ENCODE assay signal across 8 mouse cellular contexts in the genomic region with DNA sequence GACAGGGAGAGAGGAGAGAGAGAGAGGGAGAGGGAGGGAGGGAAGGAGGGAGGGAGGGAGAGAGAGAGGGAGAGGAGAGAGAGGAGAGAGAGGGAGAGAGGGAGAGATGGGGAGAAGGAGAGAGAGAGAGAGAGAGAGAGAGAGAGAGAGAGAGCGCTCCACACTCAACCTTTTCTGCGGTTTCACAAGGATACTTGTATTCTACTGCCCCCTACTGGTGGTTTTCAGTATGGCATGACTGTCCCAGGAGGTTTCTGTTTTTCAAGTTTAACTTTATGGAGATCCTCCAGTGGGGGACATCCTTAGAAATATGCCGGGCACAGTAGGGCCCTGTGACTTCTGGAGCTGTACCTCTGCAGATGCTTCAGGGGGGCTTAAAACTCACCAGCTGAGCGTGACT. TPM values are rescaled to one million over a fixed set of nuclear protein-coding genes. Genes with fewer than 3 reads are reported as not detected.
DNase-seq lines count a peak whose midpoint lies in the region; ATAC-seq and TF ChIP-seq lines count a peak whose summit lies in the region.

No protein-coding gene starts in this region.

- H3K36me3 ChIP-seq in neural tube, embryonic 15.5 days, result no peaks in the 10 kb centered on the region
- H3K36me3 ChIP-seq in lung, postnatal 0 days (ENCODE audit: insufficient read depth, low read length), result no peaks in the 10 kb centered on the region

- TF ChIP-seq CTCF in cerebellum, adult 2 months (IDR thresholded peaks at IDR 0.05; ENCODE audit: borderline replicate concordance, insufficient read depth, low read depth, low read length), result peak; percentile 39; the same call in 1 of the 2 replicates
- peak; percentile 78 for TF ChIP-seq CTCF in lung, postnatal 0 days (IDR thresholded peaks at IDR 0.05)

- TF ChIP-seq EP300 in lung, postnatal 0 days (IDR thresholded peaks at IDR 0.05), result no peak

- TF ChIP-seq POLR2A in cerebellum, adult 2 months (IDR thresholded peaks at IDR 0.05; ENCODE audit: borderline replicate concordance, insufficient read depth, low read length), result no peak

- no peak overlapping the region for H3K9ac ChIP-seq in neural tube, embryonic 15.5 days (replicated peaks)
- H3K9ac ChIP-seq in lung, postnatal 0 days (replicated peaks; ENCODE audit: low read depth), result no peak overlapping the region

- no peaks in the 10 kb centered on the region for H3K9me3 ChIP-seq in neural tube, embryonic 15.5 days (replicated peaks)
- no peaks in the 10 kb centered on the region for H3K9me3 ChIP-seq in lung, postnatal 0 days (ENCODE audit: low read length)

- peak in 1 of 2 experiments; percentile 8 for DNase-seq in cerebellum, adult 2 months
- no peak for DNase-seq in cerebellum, adult 11-12 months
- peak; percentile 68 for DNase-seq in neural tube, embryonic 10.5 days (ENCODE audit: extremely low spot score, low spot score)
- DNase-seq in embryo, embryonic 10.5 days (ENCODE audit: low spot score), result peak; percentile 89
- peak; percentile 65 for DNase-seq in kidney, postnatal 10 days
- peak; percentile 61 for DNase-seq in lung, postnatal 0 days (ENCODE audit: low spot score)
- DNase-seq in telencephalon, adult 2 months (ENCODE audit: low read depth, low spot score), result peak; percentile 26

- no peak for ATAC-seq in neural tube, embryonic 15.5 days (ENCODE audit: low FRiP score)
- no peak for ATAC-seq in lung, postnatal 0 days

- H3K4me2 ChIP-seq in neural tube, embryonic 15.5 days, result no peak overlapping the region
- H3K4me2 ChIP-seq in lung, postnatal 0 days (replicated peaks; ENCODE audit: low read depth, low read length), result no peak overlapping the region

- H3K27ac ChIP-seq in cerebellum, adult 2 months (ENCODE audit: insufficient read depth, low read length), result no peak overlapping the region
- no peak overlapping the region for H3K27ac ChIP-seq in neural tube, embryonic 15.5 days (replicated peaks)
- H3K27ac ChIP-seq in lung, postnatal 0 days (ENCODE audit: low read length), result no peak overlapping the region

- WGBS in cerebellum, adult 2 months, result 21% methylated on average over 4 of the region's 4 CpGs
- 16% methylated on average over 4 of the region's 4 CpGs for WGBS in neural tube, embryonic 15.5 days
- WGBS in lung, postnatal 0 days, result 20% methylated on average over 3 of the region's 4 CpGs

- no peaks in the 10 kb centered on the region for H3K27me3 ChIP-seq in cerebellum, adult 2 months (ENCODE audit: control insufficient read depth, insufficient read depth, low read length)
- peaks cover 5% of the 10 kb centered on the region; the same call in 1 of the 2 replicates for H3K27me3 ChIP-seq in neural tube, embryonic 15.5 days (replicated peaks)
- H3K27me3 ChIP-seq in lung, postnatal 0 days (replicated peaks; ENCODE audit: insufficient read depth, low read length), result no peaks in the 10 kb centered on the region

- H3K4me3 ChIP-seq in cerebellum, adult 2 months (replicated peaks; ENCODE audit: insufficient read depth, low read depth, low read length), result no peak overlapping the region
- H3K4me3 ChIP-seq in neural tube, embryonic 15.5 days (replicated peaks), result no peak overlapping the region
- no peak overlapping the region for H3K4me3 ChIP-seq in lung, postnatal 0 days (ENCODE audit: low read depth, low read length)

- H3K4me1 ChIP-seq in cerebellum, adult 2 months (ENCODE audit: control insufficient read depth, insufficient read depth, low read length), result no peaks in the 10 kb centered on the region
- peaks cover 4% of the 10 kb centered on the region; the same call in 1 of the 2 replicates for H3K4me1 ChIP-seq in neural tube, embryonic 15.5 days
- no peaks in the 10 kb centered on the region for H3K4me1 ChIP-seq in lung, postnatal 0 days (ENCODE audit: insufficient read depth, low read depth, low read length)

RNA-seq across cellular contexts. Expression of gene Cldn10, which starts 28.8 kb away (rescaled TPM):
- polyA plus RNA-seq in cerebellum, adult 2 months (2012; rRNA removed), result 21.2 and 24.5 TPM in 2 replicates
- 2.3 and 2.4 TPM in 2 replicates for polyA plus RNA-seq in neural tube, embryonic 15.5 days (2015; fragmentation: Nextera tagmentation; extraction: Ambion mirVana)
- 59.2 and 60.3 TPM in 2 replicates for polyA plus RNA-seq in lung, postnatal 0 days (2015; fragmentation: Nextera tagmentation; extraction: Ambion mirVana)
